ENCODE assay signal across 23 mouse cellular contexts in the genomic region with DNA sequence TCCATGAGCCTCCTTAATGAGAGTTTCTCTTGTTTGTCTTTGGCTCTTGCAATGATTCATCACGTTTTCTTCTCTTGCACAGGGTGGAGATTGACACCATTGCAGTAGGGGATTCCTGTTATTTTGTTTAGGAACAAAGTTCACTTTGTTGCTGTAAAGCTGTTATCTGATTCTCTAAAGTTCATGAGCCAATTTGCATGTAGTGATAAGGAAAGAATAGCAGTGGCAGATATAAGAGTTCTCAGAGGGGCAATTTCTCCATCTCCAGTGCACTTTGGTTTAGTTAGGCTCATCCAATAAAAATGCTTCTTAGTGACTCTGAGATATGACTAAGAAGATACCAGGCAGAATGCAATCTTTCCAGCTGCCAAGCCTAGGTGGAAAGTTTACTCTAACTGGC.
DNase-seq lines count a peak whose midpoint lies in the region; ATAC-seq and TF ChIP-seq lines count a peak whose summit lies in the region.
"Had no signal": no experiment of that assay in that cellular context is flagged by ENCODE, and none has a peak within 500 bp of the region (broad histone marks: within the 10 kb centered on the region; RNA-seq: fewer than 3 reads in every experiment).

No protein-coding gene starts in this region.

- H3K9ac ChIP-seq in intestine, embryonic 15.5 days, result no peak overlapping the region
- H3K9ac ChIP-seq in intestine, embryonic 16.5 days (ENCODE audit: low read depth, low read length), result no peak overlapping the region
- no peak overlapping the region for H3K9ac ChIP-seq in intestine, postnatal 0 days (ENCODE audit: low read depth, low read length)
- H3K9ac ChIP-seq in kidney, embryonic 16.5 days (replicated peaks; ENCODE audit: low read length), result no peak overlapping the region

- peak; percentile 54 for ATAC-seq in G1E (ENCODE audit: extremely low read depth, insufficient number of reproducible peaks, low FRiP score, poor library complexity, severe bottlenecking)
- ATAC-seq in intestine, embryonic 15.5 days, result peak; percentile 59
- peak; percentile 74 for ATAC-seq in intestine, embryonic 16.5 days
- ATAC-seq in intestine, postnatal 0 days, result peak; percentile 22; the same call in 1 of the 2 replicates
- ATAC-seq in kidney, embryonic 16.5 days (ENCODE audit: low FRiP score, low TSS enrichment), result no peak
- ATAC-seq: activated CD4-positive, CD25-positive, alpha-beta regulatory T cell, adult 4 months; CD4-positive, CD25-positive, alpha-beta regulatory T cell, adult 4 months; Patski had no signal

- no peak for DNase-seq in G1E (ENCODE audit: low spot score)
- DNase-seq in adrenal gland, adult 18-20 months (ENCODE audit: low spot score in 2 of 2), result no peak
- DNase-seq in natural killer cell, adult 2 months (ENCODE audit: low spot score in 2 of 2), result no peak
- DNase-seq in kidney, adult 8-10 months, result no peak
- DNase-seq: adrenal gland, adult 2 months; adrenal gland, adult 8-10 months; adrenal gland, postnatal 10 days; adrenal gland, postnatal 14 days; adrenal gland, postnatal 25 days; adrenal gland, postnatal 36 days; B cell, adult 2 months; cerebellum, adult 11 months; cerebellum, adult 11-12 months; cerebellum, adult 18-20 months; cerebellum, adult 2 months had no signal

- no peaks in the 10 kb centered on the region for H3K36me3 ChIP-seq in G1E (replicated peaks)
- H3K36me3 ChIP-seq in intestine, embryonic 15.5 days, result no peaks in the 10 kb centered on the region
- H3K36me3 ChIP-seq in intestine, embryonic 16.5 days (ENCODE audit: control insufficient read depth, insufficient read depth, low read length), result no peaks in the 10 kb centered on the region
- no peaks in the 10 kb centered on the region for H3K36me3 ChIP-seq in intestine, postnatal 0 days (ENCODE audit: control insufficient read depth, insufficient read depth)
- no peaks in the 10 kb centered on the region for H3K36me3 ChIP-seq in kidney, embryonic 16.5 days (ENCODE audit: insufficient read depth, low read length)

- 38% methylated on average over 1 of the region's 1 CpGs for WGBS in intestine, embryonic 15.5 days
- WGBS in intestine, embryonic 16.5 days, result 16% methylated on average over 1 of the region's 1 CpGs
- 15% methylated on average over 1 of the region's 1 CpGs for WGBS in intestine, postnatal 0 days
- WGBS in kidney, embryonic 16.5 days, result 12% methylated on average over 1 of the region's 1 CpGs

- H3K9me3 ChIP-seq in G1E (replicated peaks), result no peaks in the 10 kb centered on the region
- H3K9me3 ChIP-seq in intestine, embryonic 15.5 days, result no peaks in the 10 kb centered on the region
- no peaks in the 10 kb centered on the region for H3K9me3 ChIP-seq in intestine, embryonic 16.5 days (ENCODE audit: control insufficient read depth, low read length)
- H3K9me3 ChIP-seq in intestine, postnatal 0 days (ENCODE audit: control insufficient read depth), result no peaks in the 10 kb centered on the region
- H3K9me3 ChIP-seq in kidney, embryonic 16.5 days (ENCODE audit: low read length), result no peaks in the 10 kb centered on the region

- H3K4me2 ChIP-seq in intestine, embryonic 15.5 days (replicated peaks), result no peak overlapping the region
- H3K4me2 ChIP-seq in intestine, embryonic 16.5 days (ENCODE audit: low read depth, low read length), result no peak overlapping the region
- no peak overlapping the region for H3K4me2 ChIP-seq in intestine, postnatal 0 days (replicated peaks; ENCODE audit: low read depth)
- no peak overlapping the region for H3K4me2 ChIP-seq in kidney, embryonic 16.5 days (replicated peaks; ENCODE audit: low read depth, low read length)

- H3K4me1 ChIP-seq in G1E (ENCODE audit: insufficient read depth, low read depth, low read length), result peaks cover 2% of the 10 kb centered on the region; the same call in 1 of the 2 replicates
- no peaks in the 10 kb centered on the region for H3K4me1 ChIP-seq in intestine, embryonic 15.5 days (replicated peaks)
- no peaks in the 10 kb centered on the region for H3K4me1 ChIP-seq in intestine, embryonic 16.5 days (ENCODE audit: control insufficient read depth, insufficient read depth, low read length)
- no peaks in the 10 kb centered on the region for H3K4me1 ChIP-seq in intestine, postnatal 0 days (replicated peaks; ENCODE audit: control insufficient read depth, insufficient read depth, low read length)
- H3K4me1 ChIP-seq in kidney, embryonic 16.5 days (ENCODE audit: insufficient read depth, low read length), result no peaks in the 10 kb centered on the region

- H3K27me3 ChIP-seq in G1E (ENCODE audit: insufficient read depth, low read length), result no peaks in the 10 kb centered on the region
- H3K27me3 ChIP-seq in intestine, embryonic 15.5 days (replicated peaks), result no peaks in the 10 kb centered on the region
- H3K27me3 ChIP-seq in intestine, embryonic 16.5 days (replicated peaks; ENCODE audit: control insufficient read depth, insufficient read depth, low read length), result no peaks in the 10 kb centered on the region
- no peaks in the 10 kb centered on the region for H3K27me3 ChIP-seq in intestine, postnatal 0 days (replicated peaks; ENCODE audit: control insufficient read depth, insufficient read depth, low read length)
- no peaks in the 10 kb centered on the region for H3K27me3 ChIP-seq in kidney, embryonic 16.5 days (ENCODE audit: insufficient read depth, low read length)
- H3K27me3 ChIP-seq: CH12.LX had no signal

- no peak overlapping the region for H3K27ac ChIP-seq in intestine, embryonic 15.5 days
- H3K27ac ChIP-seq in intestine, embryonic 16.5 days (ENCODE audit: low read length), result no peak overlapping the region
- H3K27ac ChIP-seq in intestine, postnatal 0 days (ENCODE audit: low read depth, low read length), result no peak overlapping the region
- no peak overlapping the region for H3K27ac ChIP-seq in kidney, embryonic 16.5 days (ENCODE audit: low read length)

- no peak overlapping the region for H3K4me3 ChIP-seq in G1E (ENCODE audit: low read depth, low read length)
- no peak overlapping the region for H3K4me3 ChIP-seq in intestine, embryonic 15.5 days (replicated peaks)
- no peak overlapping the region for H3K4me3 ChIP-seq in intestine, embryonic 16.5 days (ENCODE audit: low read length)
- no peak overlapping the region for H3K4me3 ChIP-seq in intestine, postnatal 0 days (ENCODE audit: low read depth, low read length)
- no peak overlapping the region for H3K4me3 ChIP-seq in kidney, embryonic 16.5 days (ENCODE audit: low read length)

- no peak for TF ChIP-seq CTCF in G1E (IDR thresholded peaks at IDR 0.05; ENCODE audit: low read depth, low read length)
- TF ChIP-seq CTCF in intestine, postnatal 0 days (IDR thresholded peaks at IDR 0.05; ENCODE audit: low read depth), result no peak
